Mouse (Mus musculus): ENCODE measurements around the gene Ccr1.

DNA sequence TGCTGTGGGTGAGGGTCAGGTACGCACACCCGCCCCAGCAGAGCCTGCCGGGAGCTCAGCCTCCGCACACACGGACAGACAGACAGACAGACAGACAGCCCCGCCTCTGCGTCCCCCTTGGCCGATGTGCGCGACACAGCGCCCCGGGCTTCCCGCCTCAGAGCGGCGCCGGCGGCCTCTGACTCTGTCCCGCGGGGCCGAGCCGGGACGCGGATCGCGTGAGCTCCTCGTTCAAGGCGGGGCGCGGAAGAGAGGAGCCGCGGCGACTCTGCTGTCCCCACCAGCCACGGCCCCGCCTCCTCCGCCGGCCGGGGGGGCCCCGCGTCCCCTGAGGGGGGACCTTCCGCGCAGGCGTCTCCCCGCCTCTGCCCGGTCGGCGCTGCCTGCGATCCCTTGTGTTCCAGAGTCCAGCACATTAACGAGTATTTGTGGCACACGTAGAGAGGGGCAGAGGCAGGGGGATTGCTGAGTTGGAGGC lies 43.9 kb downstream of the Ccr1 start:
- no peak for TF ChIP-seq CTCF (IDR thresholded peaks at IDR 0.05; ENCODE audit: borderline replicate concordance, control insufficient read depth, extremely low read depth, insufficient read depth, low read length, poor library complexity)
- TF ChIP-seq POLR2A (IDR thresholded peaks at IDR 0.05; ENCODE audit: control insufficient read depth, extremely low read depth, insufficient read depth, low read length, poor library complexity): peak; percentile 35; the same call in 1 of the 2 replicates
